Mouse (Mus musculus) effector memory CD4-positive, alpha-beta T cell, adult 7 months (primary cell): ENCODE results near the gene Prdm16. TPM values are rescaled to one million over a fixed set of nuclear protein-coding genes. Genes with fewer than 3 reads are reported as not detected.

Source experiments
- polyA plus RNA-seq: library from polyadenylated mRNA; unstranded; fragments of 100-300 nt; shearing (Covaris generic); gene quantifications from one replicate; pipeline ENCODE4 v1.2.1, GENCODE M21; 2017

The Prdm16 gene
- 0.74 TPM for polyA plus RNA-seq

DNA sequence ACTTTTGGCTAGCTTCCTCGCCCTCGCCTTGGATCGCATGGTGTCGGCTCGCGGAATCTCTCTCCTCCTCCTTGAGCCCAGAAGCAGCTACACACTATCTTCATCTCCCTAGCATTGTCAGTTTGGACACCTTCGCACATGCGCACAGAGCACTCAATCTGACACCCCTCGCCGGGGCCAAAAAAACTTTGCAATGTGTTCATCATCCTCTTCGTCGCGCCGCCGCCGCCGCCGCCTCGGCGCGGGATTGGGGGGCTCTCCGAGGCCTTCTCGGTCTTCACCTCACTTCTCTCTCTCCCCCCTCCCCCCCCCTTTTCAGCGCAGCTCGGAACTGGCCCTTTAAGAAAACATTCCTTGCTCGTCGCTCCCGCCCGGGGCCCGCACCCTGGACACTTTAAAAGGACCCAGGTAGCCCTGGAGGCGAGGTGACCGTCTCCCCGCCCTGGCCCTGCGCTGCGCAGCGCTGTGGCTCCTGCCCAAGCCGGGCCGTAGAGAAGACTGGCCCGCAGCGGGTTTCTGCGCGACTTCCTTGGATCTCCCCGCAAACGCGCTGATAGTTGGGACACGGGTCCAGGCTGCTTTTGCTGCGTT lies at the start of gene Prdm16:
Prdm16 (minus strand) TSS at position 153 of the 591 bp plus-strand sequence.

DNA sequence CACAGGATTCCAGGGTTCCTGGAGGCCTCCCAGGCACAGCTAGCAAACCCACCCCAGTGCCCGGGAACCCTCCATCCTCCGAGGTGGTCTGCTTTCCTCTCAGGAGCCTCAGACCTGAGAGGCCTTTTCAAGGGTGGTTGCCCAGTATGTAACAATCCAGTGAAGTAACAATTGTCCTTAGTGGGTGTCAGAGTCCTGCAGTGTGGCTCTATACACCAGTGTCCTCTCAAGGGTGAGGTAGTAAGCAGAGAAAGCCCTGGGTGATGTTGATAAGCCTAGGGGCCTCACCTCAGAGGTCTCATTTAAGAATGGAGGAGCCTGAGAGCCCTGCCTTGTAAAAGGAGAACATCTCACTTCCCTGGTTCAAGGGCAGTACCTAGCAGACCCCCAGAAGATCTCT lies 31.1 kb upstream of the Prdm16 start, which contains the start of gene Actrt2:
Actrt2 (minus strand) TSS at position 101 of the 400 bp plus-strand sequence.

DNA sequence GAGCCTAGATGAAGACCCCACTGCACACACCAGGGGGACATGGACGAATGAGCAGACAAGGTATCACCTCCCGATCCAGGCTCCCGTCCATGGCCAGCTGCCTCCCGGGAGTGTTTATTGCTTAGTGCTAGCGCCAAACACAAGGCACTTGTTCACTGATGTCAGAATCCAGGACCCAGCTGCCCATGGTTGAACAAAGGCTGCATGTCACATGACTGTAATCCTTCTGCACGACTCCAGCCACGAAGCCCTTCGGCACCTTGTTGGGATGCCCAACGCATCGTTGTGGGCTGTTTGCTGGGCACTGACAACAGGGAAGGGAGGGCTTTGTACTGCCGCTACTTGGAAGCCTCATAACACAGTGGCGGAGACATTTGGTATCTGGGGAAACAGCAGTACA lies 300.9 kb downstream of the Prdm16 start, which contains the start of gene B230104I21Rik:
B230104I21Rik (plus strand) TSS at position 367 of the 400 bp plus-strand sequence.

DNA sequence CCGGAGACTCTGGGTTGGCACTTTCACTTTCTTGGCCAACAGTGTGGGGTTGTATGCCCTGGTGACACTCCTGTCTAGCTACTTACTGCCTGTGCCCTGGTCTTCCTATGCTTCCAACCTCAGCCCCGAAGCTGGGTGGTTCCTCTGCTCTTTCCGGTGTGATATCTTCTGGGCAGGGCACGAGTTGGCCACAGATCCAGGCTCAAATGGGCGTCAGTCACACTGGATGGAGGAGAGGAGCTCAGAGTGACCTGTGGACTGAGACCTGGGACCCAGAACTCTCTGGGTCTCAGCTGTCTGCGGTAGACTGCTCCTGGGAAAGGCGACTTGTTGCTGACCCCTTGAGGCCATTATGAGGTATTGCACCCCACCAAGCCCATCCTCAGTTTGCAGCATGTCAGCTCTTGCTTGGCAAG lies 335.2 kb downstream of the Prdm16 start, which contains the start of gene Arhgef16:
Arhgef16 (minus strand) TSS at position 211 of the 416 bp plus-strand sequence.

Other genes starting within 250 kb of the Prdm16 start
- not detected for gene Actrt2, start 31.0 kb upstream of the Prdm16 start, polyA plus RNA-seq
- 0.20 TPM for gene Ttc34, start 200.6 kb upstream of the Prdm16 start, polyA plus RNA-seq
- gene Mmel1, start 232.7 kb upstream of the Prdm16 start, polyA plus RNA-seq: not detected